Mouse (Mus musculus) layer of hippocampus, postnatal 10 days (tissue): ENCODE measurements around the gene Ggct. TPM values are rescaled to one million over a fixed set of nuclear protein-coding genes. Genes with fewer than 3 reads are reported as not detected.

Experiments
- DNase-seq, 2 experiments: peaks; one replicate each; pipeline ENCODE4 v3.0.0; 2021; ENCODE audit warnings: low spot score in 2 of 2
- total RNA-seq, 2 experiments: library from RNA; stranded (reverse); gene quantifications; 2 replicates each; pipeline ENCODE4 v1.2.3; 2021

Gene Ggct
- total RNA-seq, 2 experiments from 2014 or later, result 37.8 to 39.9 TPM

DNA sequence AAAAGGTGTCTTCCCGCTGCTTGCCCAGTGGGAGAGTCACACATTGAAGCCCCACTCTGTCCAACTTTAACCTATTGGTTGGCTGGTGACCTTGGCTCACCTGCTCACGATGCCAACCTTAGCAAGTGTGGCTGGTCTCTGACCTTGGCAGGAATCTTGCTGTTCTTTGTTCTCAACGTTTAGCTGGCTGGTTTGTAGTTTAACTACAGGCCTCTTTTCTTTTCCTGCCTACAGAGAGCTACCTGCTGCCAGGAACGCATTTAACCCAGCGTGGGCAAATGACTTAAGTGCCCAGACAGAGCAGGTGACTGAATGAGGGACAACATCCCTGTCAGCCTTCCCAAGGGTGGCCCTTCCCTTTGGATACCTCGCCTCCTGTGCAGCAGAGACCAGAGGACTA is 5.0 kb upstream of the Ggct start:
- no peak for DNase-seq

DNA sequence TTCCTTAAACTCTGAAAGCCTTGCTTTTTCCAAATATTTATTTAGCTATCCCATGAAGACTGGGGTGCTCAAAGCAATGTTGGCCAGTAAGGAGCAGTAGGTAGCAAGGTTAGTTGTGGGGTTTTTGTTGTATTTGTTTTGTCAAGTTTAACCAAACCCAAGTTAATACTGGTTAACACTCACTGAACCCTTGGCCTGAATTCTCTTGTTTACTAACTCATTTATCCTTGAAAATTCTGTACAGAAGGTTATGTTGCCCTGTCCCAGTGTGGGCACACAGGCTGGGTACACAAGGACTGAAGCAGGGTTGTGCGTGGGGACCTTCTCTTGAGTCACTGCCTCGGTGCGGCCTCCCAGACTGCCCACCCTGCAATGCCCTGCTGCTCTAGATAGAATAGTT is 3.6 kb upstream of the Ggct start:
- no peak for DNase-seq

DNA sequence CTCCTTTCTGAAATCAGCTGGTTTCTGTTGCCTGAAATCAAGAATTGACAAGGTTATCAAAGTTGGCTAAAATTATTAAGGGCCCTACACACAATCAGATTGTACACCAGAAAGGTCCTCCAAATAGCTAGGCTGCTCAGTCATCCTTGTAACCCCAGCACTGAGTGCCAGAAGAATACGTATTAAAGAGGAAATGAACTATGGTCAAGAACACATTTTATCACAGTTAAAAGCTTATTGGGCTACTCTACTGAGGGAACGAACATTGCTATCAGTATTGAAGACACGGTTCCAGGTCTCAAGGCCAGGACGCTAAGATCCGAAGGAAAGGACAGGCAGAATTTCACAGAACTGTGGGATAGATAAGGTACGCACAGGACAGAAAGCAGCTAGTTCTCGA is 609 bp downstream of the Ggct start:
- no peak for DNase-seq

DNA sequence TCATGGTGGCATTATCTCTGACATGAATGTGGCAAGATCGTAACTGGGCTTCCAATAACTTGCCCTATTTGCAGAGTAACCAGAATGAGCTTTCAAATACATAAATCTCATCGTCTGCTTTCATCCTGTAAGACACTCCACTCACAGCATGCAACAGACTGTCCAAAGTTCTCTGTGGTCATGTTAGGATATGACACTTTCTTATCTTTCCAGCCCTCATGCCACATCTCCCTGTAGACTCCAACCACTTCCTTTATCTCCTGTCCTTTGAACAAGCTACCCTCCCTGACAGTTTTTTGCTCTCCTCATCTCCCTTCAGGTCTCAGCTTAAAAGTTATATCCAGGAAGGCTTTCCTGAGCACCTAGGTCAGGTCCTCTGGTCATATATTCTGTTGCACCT is 1.6 kb downstream of the Ggct start:
- no peak for DNase-seq

DNA sequence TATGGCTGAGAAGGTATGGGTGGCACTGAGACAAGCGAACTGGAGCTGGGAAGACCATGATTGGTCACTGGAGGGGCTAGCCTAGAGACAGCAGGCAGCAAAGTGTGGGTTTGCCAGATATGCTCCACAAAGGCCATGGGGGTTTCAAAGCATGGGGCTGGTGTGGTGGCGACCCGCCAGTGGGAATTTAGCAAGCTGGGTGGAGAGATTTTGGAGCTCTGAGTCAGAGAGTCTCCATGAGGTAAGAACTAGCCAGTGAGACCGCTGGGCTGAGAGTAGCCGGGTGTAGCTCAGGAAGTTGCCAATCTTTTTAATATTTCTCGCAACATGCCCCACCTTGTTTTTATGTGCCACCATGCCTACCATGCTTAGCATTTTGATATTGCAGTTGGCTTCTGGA is 4.6 kb downstream of the Ggct start:
- DNase-seq, result no peak

DNA sequence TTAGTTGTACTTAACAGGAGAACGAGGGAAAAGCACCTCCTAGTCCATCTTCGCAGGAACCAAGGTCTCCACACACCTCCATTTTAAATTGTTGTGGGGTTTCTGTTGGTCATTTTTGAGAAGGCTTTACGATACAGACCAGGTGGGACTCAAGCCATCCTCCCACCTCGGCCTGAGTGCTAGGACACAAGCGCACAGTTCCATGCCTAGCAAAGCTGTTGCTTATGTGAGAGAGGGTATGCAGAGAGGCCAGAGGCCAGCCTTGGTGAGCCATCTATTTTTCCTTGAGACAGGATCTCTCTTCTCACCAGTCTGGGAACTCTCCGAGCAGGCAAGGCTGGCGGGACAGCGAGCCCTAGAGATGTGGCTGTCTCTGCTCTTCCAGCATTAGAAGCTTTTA is 8.7 kb downstream of the Ggct start:
- no peak for DNase-seq

DNA sequence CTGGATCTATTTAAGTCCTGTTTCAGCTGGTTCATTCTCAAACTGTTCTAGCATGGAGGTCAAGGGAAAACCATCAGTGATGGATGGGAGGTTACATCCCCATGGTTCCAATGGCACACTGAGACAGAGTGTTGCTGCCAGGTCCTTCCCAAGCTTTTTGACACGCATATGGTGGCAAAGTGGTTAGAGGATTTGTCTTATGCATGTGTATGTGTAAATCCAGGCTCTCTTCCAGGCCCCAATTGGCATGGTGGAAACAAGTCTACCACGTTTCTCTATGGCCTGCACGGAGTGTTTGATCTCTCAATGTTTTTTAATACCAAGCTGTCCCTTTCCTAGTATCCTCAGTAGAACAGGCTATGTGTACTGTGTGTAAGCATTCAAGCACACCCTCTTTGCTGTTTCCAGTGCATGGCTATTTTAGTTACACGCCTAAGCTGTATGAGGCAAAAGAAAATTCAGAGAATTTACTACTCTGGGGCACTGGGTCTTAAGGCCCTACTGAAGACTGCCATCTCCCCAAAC is 9.2 kb downstream of the Ggct start:
- no peak for DNase-seq

DNA sequence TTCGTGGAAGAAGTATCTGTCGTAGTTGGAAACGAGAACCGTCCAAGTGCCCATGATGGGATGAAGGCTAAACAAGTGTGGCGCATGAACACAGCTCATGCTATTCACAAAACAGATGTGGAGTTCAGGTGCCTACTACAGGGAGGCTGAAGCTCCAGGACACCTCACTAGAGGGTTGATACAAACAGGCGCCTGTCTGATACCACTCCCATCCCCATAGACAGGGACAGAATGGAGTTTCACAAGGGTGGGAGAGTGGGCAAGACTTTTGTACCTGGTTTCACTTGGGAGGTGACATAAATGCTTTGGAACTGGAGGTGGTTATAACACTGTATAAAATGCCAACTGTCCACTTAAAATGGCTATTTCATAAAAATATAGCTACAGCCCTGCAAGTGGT is 13.3 kb downstream of the Ggct start:
- DNase-seq, result no peak

DNA sequence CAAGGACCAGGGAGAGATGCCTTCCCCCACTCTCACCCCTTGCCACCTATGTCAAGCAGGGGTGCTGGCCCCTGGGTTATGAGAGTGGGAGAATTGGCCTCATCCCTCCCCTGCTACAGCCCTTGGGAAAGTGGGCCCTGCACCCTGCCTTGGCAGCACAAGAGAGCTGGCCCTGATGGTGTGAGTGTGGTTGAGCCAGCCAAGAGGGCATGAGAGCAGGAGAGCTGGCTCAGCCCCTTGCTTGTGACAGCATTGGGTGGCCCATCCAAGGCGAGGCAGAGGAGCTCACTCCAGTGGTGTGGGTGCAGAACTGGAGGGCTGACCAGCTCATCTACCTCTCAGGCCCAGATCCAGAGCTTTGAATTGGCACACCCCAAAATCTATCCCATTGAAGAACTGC is 17.1 kb downstream of the Ggct start:
- DNase-seq, result no peak

DNA sequence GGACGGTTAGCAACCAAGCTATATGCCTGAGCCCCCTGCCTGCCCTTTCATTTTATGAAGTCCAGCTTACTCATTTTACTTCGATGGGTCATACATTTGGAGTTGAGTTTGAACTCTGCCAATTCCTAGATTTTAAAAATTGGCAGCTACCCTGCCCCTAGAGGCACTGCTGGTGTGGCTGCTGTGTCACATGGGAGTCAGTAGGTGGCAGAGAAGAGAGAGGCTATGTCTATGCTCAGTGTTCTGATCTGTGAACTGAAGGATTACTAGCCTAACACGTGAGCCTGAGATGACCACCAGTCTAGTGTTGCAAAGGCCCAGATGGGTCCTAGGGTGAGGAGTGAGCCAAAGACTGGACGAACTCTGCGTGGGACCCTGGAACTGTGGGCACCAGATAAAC is 18.2 kb downstream of the Ggct start:
- no peak for DNase-seq

DNA sequence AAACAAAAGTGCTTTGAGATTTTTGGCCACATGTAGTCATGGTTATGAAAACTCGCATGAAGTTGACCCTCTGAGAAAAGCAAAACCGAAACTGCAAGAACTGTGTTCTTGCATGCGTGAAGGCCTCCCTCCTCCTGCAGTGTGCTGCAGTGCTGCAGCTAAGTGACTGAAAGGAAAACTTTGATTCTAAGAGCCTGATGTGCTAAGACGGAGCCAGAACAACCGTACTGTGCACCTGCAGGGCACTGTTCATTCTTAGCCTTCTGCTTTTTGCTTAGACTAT is 19.9 kb downstream of the Ggct start:
- no peak for DNase-seq

DNA sequence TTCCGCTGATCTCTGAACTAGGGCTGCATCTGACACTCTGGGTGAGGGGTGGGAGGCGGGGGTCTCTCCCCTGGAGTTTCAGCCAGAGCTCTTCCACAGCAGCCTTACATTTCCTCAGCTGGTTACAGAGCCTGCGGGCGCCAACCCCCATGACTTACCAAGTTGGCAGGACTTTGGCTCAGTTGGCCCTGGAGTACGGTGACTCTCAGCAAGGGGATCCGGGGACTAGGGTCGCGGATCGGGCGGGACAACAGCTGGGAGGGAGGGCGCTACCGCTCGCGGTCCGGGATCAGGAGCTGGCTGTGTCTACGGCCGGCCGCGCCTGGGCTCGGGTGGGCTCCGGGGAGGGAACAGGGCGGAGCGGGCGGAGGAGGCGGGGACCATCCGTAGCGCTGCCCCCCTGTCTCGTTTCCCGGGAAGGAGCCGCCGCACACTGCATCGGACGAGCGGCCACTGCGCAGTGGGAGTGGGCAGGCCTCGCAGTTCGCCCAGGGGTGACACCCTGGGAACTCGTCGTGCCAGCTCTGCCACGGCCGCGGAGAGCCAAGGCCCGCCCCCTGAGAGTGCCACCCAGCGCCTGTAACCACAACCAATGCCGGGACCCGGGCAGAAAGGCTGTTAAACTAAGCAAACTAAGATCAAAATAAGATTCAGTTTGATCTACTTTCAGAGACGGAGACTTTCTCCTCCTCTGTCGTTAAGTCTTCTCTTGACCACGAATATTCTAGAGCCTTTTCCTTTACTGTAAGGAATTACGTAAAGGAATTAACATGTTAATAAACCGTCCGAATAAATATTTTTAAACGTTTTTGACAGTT is 20.4 kb downstream of the Ggct start, which contains the start of gene Nod1:
TSS of gene Nod1 (minus strand) at position 502 of the 818 bp plus-strand sequence.
- peak; percentile 46 to 71 for DNase-seq

DNA sequence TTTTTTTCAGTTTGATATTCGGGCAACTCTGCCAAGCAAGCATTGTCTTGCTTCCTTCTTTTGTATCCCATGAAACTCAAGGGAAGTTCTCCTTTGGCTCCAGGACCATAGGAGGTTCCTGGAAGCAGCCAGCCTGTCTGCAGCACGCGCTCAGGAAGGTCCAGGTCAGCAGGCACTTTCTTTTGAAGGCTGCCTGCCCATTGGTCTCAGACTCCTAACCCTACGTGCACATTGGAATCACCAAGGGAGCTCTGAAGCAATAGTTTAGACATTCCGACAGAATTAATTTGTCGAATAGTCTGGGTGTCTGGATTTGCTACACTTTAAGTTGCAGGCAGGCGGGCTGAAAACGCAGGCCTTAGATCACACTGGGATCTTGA is 21.0 kb downstream of the Ggct start:
- no peak for DNase-seq

DNA sequence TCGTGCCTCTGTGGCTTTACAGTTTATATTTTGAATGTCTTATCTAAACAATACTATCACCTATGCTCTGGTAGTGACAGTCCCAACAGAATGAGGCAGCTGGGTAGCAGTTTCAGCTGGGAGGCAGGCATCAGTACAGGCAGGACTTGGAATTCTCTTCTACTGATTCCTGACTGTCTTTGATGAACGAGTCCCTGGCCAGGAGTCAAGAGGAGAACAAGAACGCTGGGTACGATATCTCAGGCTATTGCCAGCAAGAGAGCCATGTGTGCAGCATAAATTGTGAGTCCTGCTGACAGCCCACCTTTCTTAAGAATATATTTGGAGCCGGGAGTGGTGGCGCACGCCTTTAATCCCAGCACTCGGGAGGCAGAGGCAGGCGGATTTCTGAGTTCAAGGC is 22.2 kb downstream of the Ggct start:
- no peak for DNase-seq

DNA sequence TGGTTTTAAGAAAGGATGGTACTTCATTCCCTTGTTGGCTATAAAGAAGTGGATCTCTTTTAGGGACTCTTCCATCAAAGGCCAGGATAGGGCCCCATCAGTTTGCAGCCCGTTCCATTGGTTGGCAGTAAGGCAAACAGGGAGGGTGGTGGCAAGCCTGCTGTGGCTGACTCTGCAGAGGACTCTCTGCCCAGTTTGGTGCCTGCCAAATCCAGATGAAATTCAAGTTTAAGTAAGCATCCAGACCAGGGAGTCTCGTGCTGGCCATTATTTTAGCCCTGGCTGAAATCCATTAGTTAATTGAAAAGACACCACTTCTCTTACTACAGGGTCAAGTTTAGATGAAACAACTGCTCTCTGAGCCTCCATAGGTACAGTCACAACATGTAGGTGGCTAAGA is 22.9 kb downstream of the Ggct start:
- no peak for DNase-seq

DNA sequence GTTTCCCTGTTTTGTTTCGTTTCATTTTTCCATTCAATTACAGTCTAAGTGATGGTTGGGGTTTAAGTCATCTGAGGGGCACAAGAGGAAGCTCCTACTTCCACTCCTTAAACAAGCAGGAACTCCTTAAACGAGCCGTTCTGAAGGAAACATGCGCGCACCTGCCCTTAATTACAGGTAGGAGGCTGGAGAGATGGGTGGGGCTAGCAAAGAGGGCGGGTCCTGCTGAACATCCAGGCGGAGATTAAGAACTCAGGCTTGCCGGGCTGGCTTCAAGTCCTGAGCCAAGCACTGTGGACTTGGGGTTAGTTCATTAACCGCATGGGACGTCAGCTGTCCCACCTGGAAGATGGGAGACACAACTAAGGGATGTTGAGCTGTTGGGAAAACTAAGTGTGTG is 25.2 kb downstream of the Ggct start:
- DNase-seq, result no peak

DNA sequence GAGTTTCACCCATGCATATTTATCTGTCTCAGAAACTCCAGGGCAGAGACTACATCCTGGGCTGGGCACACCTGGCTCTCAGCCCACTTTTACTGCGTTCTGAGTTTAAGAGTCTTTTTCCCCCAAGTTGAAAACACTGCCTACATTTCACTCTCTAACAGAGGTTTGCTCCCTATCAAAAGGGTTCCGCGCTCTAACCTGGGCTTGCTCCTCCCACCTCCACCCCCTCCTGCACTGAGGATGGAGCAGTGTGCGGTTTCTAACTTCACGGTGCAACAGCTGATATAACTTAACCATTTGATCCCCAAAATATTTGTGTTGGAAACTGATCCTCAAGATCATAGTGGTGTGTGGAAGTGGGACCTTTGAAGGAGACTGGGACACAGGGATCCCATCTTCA is 27.5 kb downstream of the Ggct start:
- no peak for DNase-seq

DNA sequence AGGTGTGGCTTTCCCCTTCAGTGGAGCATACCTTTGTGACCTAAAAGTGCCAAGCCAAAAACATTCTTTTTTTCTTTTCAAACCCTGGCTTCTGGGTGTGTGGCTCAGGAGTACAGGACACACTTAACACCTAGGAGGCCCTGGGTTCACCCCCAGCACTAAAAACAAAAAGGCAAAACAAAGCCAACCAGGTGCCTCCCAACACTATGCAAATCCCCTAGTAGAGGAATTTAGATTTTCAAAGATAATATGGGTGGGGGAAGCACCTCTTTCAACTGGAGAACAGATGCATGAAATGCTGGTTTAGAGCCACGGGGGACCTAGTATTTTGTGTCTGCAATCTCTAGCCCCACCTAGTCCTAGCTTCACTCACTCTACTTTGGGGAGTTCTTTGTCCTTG is 28.0 kb downstream of the Ggct start:
- DNase-seq, result no peak

DNA sequence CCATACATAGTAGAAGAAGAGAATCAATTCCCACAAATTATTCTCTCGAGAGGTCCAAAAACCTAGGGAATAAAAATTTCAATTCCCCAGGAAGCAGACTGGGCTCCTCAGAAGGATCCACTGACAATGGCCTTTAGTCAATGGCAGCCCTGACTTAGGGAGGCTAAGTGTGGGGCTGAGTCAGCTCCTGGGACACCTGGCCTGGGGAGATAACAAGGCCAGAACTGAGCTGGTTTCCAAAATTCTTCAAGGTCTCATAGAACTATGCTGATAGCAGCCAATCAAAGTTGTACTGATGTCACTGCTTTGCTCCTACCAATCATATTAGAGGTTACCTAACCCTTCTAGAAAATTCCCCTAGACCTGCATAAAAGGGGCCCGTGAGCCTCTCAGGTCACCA is 29.2 kb downstream of the Ggct start:
- no peak for DNase-seq

DNA sequence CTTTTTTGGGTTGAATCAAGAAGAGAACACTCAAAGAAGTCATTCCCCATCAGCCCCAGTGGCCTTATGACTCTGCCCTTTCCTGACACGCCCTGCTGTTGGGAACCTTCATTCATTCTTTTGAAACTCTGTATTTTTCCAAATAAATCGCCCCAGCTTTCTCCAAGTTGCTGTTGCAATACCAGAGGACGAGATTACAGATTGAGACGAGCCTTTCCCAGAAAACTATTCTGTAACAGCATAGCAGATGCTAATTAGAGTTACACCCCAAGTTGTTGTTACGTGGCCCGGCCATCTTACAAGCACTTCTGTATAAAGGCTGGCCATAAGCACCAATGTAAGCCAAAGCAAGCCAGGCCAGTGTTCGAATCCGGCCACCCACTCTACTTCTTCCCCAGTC is 35.1 kb downstream of the Ggct start:
- DNase-seq, result no peak

DNA sequence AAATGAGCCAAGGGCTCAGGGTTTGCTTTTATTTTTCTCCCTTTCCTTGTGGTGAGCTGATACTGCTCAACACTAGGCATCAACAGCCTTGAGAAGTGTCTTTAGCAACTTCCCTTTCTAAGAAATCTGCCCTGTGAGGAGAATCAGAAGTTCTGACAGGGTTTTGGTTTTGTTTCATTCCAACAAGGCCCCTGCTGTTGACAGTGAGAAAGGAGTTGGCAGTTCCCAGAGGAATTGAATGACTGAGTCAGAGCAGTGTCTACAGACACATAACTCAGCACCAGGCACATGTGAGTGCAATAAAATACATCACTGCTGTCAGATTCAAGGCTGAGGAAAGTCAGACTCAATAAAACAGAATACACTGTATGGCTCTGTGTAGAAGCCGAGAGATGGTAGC is 36.3 kb downstream of the Ggct start:
- DNase-seq, result no peak

DNA sequence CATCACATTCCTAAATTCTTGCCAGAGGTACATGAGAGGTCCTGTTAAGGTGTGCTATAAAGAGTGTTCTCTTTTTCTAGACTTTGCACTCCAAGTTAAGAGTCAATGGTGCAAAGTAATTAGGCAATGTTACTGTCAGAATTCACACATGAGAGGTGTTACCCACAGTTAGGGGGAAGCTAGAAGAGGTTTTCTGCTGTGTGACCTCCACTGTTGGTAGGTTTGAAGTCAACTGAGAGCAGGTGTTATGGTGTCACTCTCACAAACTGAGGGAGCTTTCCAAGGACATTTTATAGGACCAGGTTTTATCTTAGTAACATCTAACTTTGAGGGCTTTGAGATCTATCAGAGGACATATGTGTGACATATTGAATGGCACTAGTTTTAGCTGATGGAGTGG is 36.8 kb downstream of the Ggct start:
- no peak for DNase-seq

DNA sequence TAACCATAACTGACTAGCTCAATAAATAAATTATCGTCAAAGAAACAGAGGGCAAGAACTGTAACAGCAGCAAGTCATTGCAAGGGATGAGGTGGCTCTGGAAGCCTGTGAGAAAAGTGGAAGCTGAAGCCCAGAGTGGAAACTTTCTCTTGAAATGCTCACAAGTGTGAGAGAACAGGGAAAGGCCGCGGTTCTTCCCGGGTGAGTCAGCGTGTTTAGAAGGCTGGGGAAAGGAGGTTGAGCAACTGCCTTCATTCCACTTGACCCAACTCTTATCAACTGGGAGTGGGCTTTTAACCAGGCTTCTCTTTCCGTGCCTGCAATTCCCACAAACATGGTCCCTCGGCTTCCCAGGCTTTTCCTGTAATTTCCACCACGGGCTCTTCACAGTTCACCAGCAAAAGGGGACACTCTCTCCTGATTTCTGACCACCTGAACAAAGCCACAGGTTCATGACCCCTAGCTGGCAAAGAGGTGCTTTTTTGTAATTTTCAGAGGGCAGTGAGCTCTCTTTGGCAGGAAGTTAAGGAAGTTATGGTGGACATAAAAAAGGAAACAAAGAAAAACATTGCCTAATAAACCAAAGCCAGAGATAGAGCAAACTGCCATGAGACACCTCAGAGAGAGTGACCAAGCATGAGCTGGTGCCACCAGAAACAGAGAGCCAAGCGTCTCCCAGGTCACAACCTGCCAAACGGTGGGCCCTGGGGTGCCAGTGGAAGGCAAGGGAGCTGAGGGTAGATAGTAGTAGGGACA is 37.9 kb downstream of the Ggct start:
- no peak for DNase-seq
